Mouse (Mus musculus): ENCODE data around the gene Tmem270.
A peak's percentile ranks its signal among the peaks of the same experiment; 100 is the strongest.
"Not testable (repeated sequence)": the region's sequence is repeated elsewhere in the genome, so short reads cannot be mapped to it uniquely, and the experiment has no call there.

Gene Tmem270

DNA sequence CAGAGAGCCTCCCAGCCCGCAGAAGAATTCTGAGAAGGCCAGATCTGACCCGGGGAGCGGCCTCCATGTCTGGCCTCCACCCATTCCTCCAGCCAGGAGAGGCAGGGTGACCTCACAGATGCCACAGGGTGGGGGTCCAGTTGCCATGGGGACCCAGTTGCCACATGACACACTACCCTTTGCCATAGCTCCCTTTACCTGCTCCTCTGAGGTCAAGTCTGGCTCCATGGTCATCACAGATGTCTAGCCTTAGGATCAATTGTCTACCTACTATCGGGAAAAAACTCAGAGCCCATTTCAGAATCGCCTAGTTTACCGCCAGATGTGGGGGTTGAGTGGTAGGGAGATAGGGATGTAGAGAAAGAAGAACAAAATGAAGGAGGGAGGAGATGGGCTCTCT is at the start of gene Tmem270:
Gene Tmem270, minus strand, starts transcription at position 101 of the 400 bp plus-strand sequence.
- DNase-seq (ENCODE audit: low read depth, low spot score) = no peak

DNA sequence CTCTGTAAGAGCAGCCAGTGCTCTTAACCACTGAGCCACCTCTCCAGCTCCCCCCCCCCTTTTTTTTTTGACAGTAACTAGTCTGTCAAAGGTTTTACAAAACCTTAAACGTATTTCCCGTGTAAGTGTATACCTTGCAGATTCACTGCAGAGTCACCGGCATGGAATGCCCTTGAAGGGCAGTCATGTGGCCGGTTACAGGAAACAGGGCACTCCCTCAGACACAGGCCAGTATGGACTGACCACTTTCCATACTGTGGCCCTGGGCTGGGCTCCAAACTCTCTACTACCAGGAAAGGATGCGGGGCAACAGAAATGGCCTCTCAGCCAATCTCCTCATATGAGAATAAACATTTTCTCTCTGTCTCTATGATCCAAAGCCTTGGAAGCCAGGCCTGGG is 49.0 kb upstream of the Tmem270 start:
- no peak for DNase-seq (ENCODE audit: low read depth, low spot score)

DNA sequence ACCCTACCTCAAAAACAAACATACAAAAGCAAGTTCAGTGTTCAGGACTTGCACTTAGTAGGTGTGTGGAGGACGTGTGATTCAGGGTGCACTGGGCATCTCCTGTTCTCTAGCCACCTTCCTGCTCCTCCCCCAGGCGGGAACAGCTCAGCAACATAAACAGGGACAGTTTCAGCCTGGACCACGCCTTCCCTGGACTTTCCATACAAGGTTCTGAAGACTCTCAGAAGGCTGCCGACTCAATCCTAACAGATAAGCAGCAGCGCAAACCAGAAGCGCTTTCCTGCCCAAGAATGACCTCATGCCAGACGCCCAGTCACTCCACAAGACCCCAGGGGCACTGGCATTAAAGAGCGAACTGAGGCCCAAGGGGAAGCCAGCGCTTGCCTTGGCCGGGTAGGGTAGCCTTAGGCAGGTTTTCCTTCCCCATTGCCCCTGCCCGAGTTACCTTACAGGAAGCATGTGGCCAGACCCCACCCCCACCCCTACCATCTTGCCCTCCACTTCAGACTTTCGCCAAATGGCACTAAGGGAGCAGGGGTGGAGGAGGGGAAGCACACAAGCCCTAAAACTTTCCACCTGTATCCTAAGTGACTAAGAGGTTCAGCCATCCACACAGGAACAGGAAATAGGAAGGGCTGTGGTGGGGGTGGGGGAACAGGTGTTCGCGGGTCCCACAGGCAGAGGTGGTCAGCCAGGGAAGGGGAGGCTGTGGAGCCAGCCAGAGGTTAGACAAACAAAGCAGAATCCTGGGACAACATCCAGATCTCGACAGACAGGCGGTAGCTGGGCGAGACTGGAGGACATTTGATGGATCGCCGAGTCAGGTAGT is 44.7 kb upstream of the Tmem270 start:
- DNase-seq (ENCODE audit: low read depth, low spot score) = no peak

DNA sequence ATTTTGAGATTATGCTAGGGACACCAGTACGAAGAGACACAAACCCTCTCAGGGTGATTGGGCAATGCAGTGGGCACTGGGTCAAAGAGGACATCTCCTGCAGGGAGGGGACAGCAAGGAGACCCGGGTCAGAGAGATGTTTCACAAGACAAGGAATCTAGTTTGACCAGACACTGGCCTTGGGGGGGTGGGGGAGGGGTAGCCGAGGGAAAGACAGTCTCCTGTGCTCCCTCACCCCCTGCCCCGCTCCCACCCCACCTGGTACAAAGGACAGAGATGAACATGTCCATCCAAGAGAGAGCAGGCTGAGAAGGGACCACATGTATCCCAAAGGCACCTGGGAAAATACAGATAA is 41.5 kb upstream of the Tmem270 start:
- DNase-seq (ENCODE audit: low read depth, low spot score) = no peak

DNA sequence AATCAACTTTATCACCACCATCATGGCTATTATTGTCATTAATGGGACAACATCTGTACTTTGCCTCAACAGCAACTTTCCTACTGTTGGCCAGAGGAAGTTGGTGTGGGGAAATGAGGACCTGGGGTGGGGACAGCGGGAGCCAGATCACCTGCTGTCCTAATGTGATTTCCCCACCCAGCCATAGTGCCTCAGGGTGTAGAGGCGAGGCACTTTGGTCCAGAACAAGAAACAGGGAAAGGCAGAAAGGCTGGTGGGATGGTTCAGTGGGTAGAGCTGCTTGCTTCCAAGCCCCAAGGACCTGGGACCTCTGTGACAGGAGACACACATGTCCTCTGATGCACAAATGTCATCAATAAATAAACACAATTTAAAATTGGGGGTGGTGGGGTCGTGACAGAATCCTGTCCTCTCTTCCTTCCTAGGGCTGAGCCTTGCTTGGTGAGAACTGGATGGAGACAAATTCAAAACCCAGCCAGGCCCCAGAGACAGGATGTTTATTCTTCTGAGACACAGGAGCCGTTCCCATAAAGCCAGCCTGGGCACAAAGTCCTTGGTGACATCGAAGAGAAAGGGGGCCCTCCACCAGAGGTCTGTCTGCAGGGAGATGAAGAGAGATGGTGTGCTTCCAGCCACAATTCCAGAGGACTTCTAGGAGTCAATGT is 41.0 kb upstream of the Tmem270 start:
- no peak for DNase-seq (ENCODE audit: low read depth, low spot score)

DNA sequence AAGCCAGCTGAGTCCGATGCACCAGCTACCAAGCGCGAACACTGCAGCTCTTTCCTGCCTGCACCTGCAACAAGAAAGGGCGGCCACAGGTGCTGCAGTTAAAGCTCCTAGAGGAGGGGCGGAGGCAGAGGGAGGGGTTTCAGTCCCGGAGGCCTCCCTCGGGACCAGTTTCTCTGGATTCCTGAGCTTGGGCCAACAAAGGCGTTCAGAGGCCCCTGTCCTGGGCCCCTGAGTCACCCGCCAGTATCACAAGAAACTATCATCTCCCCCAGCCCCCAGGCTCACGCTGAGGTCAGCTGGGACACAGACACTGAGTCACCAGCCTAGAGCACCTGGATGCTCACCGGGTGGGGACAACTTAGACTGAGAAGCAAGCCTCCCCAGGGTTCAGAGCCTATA is 40.3 kb upstream of the Tmem270 start, which contains the start of gene Cldn4:
Gene Cldn4, minus strand, starts transcription at position 78 of the 399 bp plus-strand sequence.
- no peak for DNase-seq (ENCODE audit: low read depth, low spot score)

DNA sequence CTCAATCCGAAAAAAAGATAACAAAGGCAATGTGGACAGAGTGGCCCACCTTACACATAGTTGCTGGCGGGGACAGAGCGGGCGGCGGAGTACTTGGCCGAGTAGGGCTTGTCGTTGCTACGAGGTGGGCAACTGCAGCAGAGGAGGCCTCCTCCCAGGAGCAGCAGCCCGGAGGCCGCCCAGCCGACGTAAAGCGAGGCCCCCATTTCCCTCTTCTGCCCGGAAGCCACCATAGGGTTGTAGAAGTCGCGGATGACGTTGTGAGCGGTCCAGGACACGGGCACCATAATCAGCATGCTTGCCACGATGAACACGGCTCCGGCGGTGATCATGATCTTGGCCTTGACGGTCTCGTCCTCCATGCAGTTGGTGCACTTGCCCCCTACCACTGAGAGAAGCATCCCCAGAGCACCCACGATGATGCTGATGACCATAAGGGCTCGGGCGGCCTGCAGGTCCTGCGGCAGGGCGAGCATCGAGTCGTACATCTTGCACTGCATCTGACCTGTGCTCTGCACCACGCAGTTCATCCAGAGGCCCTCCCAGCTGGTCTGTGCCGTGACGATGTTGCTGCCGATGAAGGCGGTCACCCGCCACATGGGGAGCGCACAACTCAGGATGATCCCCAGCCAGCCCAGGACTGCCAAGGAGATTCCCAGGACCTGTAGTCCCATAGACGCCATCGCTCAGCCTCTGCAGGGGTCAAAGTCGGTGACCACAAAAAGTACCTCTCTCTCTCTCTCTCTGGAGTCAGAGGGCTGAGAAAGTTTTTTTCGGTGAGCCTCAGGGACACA is 39.7 kb upstream of the Tmem270 start:
- DNase-seq (ENCODE audit: low read depth, low spot score) = no peak

DNA sequence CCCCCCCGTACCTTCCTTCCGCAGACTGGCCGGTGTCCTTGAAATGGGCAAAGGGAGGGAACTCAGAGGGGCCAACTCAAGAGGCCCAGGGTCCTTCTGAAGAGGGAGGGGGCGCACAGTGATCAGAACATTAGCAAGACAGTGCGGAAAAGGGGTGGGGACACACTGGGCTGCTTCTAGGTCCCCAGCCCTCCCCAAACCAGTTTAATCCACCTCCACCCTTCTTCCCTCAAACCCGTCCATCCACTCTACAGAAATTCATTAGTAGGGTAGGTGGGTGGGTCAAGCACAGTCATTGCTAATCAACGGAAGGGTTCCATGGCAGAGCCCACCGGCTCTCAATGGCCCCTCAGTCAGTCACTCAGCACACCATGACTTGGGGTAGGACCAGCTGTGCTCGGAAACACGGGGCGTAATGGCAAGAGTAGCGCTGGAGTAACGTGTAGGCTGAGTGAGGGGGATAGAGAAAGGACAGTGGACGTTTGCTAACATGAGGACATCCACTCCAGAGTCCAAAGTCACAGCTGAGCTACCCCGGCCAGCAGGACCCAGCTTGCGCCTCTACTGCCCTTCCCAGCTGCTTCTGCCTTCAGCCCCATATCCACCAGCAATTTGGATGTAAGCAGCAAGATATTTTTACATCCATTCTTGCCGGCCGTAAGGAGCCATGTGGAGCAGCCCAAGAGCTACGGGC is 38.9 kb upstream of the Tmem270 start:
- DNase-seq (ENCODE audit: low read depth, low spot score) = no peak

DNA sequence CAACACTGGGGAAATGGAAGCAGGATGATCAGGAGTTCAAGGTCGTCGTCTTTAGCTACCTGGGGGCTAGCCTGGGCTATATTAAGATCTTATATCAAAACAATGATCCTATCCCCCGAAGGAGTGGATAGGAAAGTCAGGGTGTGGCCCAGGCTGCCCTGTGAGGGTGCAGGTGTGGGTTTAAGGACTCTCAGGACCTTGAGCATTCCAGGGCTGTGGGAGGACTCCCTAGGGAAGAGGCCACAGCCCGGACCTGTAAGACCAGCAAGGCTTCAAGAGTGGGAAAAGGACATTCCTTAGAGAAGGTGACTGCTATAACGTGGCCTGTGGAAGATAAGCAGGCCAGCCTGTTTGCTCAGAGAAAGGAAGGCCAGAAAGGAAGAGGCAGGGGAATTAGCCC is 37.6 kb upstream of the Tmem270 start:
- no peak for DNase-seq (ENCODE audit: low read depth, low spot score)

DNA sequence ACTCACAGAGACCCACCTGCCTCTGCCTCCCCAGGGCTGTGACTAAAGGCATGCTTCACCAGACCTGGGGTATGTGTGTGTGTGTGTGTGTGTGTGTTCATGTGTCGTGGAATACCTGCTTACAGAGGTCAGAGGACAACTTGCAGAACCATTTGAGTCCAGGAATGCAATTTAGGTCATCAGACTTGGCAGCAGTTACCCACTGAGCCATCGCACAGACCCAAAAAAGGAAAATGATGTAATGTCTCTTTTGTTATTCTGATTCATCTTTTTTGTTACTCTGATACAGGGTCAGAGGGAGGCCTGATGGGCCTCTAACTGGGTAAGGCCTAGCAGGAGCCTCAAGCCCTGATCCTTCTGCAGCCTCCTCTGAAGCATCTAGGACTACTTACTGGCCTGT is 36.2 kb upstream of the Tmem270 start:
- DNase-seq (ENCODE audit: low read depth, low spot score) = no peak

DNA sequence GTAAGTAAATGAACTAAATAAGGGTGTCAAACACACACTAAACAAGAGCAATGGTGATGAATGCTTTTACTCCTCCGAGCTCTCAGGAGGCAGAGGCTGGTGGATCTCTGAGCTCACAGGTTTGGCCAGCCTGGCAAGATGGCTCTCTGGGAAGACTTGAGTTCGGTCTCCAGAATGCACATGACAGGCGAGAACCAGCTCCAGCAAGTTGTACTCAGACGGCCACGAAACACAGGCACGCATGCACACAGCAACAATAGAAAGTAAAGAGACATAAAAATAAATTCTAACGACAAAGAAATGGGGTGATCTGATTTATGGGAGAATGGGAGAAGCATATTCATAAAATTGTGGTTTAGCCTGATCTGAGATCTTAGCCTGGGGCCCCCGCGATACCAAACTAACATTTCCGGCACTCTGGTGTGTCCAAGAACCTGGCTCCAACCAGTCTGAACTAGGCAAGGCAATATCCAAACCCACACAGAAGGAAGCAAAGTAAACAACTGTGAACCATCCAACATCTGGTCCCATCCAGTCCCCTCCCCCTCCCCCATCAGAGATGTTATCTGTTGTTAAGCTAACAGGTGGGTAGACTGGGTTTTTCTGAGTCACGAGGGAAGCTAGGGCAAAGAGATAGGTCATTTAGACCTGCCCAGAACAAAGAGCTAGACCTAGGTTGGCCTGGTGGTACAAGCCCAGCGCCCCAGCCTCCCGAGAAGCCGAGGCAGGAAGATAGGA is 35.1 kb upstream of the Tmem270 start:
- DNase-seq (ENCODE audit: low read depth, low spot score) = no peak

DNA sequence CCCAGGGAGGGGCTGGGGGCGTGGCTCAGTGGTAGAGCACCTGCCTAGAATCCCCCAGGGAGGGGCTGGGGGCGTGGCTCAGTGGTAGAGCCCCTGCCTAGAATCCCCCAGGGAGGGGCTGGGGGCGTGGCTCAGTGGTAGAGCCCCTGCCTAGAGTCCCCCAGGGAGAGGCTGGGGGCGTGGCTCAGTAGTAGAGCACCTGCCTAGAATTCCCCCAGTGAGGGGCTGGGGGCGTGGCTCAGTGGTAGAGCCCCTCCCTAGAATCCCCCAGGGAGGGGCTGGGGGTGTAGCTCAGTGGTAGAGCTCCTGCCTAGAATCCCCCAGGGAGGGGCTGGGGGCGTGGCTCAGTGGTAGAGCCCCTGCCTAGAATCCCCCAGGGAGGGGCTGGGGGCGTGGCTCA is 33.0 kb upstream of the Tmem270 start:
- not testable (repeated sequence) for DNase-seq (ENCODE audit: low read depth, low spot score)

DNA sequence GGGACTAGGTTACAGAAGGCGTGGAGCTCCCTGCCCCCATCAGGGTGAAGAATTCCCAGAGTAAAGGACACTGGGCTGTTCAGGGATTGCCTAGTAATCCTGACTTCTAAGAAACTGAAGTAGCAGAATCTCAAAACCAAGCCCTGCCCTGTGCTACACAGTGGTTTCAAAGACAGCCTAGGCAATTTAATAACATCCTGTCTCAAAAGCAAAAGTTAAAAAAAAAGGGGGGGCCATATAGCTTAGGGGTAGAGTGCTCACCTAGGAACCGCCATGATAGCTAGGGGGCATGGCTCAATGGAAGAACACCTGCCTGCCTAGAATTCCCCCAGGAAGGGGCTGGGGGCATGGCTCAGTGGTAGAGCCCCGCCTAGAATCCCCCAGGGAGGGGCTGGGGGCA is 32.5 kb upstream of the Tmem270 start:
- no peak for DNase-seq (ENCODE audit: low read depth, low spot score)

DNA sequence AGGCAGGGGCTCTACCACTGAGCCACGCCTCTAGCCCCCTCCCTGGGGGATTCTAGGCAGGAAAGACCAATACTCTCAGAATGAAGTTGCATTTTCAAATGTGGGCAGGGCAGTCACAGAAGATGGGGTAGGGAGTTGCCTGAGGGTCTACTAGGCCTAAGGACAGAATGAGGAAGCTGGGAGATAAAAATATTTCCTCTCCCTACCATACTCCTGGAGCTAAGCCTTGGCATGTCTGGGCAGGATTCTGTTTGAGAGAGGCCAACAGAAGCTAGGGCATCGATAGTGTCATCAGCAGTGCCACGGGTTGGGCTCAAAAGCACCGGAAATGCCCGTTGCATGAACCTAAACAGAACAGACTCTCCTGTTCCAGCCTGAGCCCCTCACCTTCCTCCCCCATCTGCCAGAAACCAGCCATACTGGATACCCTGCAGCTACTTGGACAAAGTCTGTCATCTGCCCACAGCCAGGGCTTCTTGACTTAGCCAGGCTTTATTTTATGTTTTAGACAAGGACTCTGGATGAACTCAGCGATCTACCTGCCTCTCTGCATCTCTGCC is 30.2 kb upstream of the Tmem270 start:
- DNase-seq (ENCODE audit: low read depth, low spot score) = no peak

DNA sequence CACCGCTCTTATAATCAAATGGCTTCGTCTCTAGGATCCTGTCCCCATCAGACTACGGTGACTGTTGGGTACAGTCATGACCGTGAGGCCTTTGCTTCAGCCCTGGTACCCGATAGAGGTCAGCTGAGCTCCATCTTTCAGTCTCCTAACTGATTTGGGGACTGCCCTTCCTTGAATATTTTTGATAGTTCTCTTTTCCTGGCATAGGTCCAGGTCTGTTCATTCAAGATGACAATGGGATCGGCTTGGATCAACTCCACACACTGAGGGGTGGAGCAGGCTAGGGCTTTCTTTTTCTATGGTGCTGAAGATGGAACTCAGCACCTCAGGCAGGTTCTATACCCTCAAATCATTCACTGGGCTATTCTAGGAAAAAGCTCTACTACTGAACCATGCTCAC is 29.5 kb upstream of the Tmem270 start:
- DNase-seq (ENCODE audit: low read depth, low spot score) = no peak

DNA sequence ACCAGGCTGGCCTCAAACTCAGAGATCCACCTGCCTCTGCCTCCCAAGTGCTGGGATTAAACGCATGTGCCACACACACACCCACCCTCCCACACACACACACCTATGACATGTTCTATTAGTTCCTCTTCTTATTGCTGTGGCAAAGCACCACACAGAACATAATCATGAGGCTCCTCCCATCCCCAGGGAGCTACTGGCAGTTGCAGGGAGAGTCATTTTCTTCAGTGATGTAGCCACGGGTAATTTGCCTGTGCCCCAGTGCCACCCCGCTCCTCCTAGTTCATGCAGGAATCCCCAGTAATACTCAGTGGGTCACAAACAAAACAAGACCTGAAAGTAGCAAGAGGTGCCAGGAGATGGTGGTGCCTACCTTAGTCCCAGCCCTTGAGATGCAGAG is 28.1 kb upstream of the Tmem270 start:
- no peak for DNase-seq (ENCODE audit: low read depth, low spot score)

DNA sequence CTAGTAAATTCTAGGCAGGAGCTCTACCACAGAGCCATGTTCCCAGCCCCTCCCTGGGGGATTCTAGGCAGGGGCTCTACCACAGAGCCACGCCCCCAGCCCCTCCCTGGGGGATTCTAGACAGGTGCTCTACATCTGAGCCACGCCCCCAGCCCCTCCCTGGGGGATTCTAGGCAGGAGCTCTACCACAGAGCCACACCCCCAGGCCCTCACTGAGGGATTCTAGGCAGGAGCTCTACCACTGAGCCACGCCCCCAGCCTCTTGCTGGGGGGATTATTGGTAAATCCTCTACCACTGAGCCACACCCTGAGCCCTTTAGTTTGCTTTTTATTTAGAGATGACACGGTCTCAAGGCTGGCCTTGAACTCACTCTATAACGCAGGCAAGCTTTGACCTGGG is 27.2 kb upstream of the Tmem270 start:
- DNase-seq (ENCODE audit: low read depth, low spot score) = not testable (repeated sequence)

DNA sequence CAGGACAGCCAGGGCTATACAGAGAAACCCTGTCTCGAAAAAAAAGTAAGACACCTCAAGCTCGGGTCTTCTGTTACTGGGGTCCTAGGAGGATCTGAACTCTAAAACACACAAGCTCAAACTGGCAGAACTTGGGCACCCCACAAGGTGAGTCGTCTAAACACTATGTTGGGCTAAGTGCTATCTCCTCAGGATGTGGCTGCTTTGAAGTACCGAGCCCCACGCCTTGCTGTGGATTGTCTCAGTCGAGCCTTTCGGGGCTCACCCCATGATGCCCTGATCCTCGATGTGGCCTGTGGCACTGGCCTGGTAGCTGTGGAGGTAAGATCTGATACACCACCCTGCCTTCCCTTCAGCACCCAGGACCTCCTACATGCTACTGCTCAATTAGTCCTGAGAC is 26.7 kb upstream of the Tmem270 start:
- no peak for DNase-seq (ENCODE audit: low read depth, low spot score)

DNA sequence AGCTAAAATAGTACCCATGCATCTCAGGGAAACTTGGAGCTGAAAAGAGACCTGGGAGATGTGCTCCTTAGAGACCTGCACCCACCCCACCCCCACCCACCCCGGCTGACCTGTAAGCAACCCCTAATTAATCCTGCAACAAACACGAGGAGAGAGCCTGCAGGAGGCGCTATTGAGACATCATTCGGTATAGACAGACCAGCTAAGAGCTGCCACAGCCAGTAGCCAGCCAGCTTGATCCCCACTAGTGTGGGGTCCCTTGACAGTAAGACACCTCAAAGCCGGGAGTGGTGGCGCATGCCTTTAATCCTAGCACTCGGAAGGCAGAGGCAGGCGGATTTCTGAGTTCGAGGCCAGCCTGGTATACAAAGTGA is 26.4 kb upstream of the Tmem270 start:
- DNase-seq (ENCODE audit: low read depth, low spot score) = peak; percentile 44

DNA sequence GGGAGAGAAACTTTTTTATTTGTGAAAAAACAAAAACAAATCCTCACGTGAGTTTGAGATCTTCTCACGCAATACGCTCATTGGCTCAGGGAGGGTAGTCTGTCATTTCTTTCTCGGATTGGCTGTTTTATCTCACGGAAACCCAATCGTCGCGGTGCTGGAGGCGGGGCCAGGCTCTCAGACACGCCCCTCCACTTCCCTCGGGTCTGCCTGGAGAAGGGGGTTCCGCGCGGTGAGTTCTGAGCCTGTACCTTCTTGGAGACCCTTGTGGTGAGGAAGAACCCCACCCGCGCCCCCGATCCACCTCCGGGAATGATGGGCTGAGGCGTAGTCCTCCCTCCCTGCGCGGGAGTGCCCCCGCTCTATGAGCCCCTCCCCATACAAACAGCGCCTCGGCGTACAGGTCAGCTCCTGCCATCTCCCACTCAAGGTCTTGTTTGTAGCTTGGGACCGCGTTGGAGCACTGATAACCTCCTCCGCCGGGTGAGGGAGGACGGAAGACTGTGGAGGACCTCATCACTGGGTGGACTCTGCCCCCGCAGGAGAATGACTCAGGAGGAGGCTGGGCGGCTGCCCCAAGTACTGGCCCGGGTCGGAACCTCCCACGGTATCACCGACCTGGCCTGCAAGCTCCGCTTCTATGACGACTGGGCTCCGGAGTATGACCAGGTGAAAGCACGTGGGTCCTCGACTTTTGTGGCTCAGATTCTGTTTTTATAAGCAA is 25.8 kb upstream of the Tmem270 start, which contains the start of gene Mettl27:
Gene Mettl27, plus strand, starts transcription at position 190 of the 724 bp plus-strand sequence.
- DNase-seq (ENCODE audit: low read depth, low spot score) = peak; percentile 82
